Comparison of ENCODE assay signal across 12 mouse cellular contexts in the genomic region with DNA sequence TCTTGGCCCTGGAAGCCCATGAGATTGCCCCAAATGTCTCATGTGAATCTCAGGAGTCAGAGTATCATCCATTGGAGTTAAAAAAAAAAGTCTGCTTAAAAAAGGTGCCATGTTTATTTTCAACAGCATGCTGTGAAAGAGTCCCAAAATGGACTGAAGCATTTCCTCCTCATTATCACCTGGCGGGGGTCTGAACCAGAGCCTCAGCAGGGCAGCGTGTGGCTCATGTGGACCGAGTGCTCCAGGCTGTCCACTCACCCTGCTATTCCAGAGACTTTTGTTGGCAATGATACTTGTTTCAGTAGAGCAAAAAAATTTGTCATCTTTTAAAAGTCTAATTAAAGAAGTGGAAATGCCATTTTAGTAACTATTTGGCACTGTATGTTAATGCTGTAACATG.
"Had no signal": no experiment of that assay in that cellular context is flagged by ENCODE, and none has a peak within 500 bp of the region (broad histone marks: within the 10 kb centered on the region; RNA-seq: fewer than 3 reads in every experiment).

No protein-coding gene starts in this region.

- DNase-seq: left cerebral cortex, postnatal 4 days; liver; liver, embryonic 13.5 days; liver, postnatal 0 days; lung, adult 18-20 months; lung, adult 2 months; lung, embryonic 14.5 days; lung, postnatal 10 days; lung, postnatal 14 days; lung, postnatal 36 days; lung, postnatal 4 days; midbrain, embryonic 14.5 days had no signal
